Mouse (Mus musculus) testis, adult 10 weeks (tissue): Measurements from ENCODE around the gene Serpinb3a. TPM values are rescaled to one million over a fixed set of nuclear protein-coding genes. Genes with fewer than 3 reads are reported as not detected.

Experiments used
- polyA plus RNA-seq: library from polyadenylated mRNA; stranded (reverse); fragments of 350-450 nt; fragmentation: Illumina TruSeq; extraction: RNeasy Lipid Tissue Mini Kit (QIAGEN cat#74804); gene quantifications from one replicate; pipeline ENCODE4 v1.2.3, GENCODE M21; 2014; ENCODE audit warnings: low read depth, low replicate concordance

Gene Serpinb3a
- not detected for polyA plus RNA-seq

DNA sequence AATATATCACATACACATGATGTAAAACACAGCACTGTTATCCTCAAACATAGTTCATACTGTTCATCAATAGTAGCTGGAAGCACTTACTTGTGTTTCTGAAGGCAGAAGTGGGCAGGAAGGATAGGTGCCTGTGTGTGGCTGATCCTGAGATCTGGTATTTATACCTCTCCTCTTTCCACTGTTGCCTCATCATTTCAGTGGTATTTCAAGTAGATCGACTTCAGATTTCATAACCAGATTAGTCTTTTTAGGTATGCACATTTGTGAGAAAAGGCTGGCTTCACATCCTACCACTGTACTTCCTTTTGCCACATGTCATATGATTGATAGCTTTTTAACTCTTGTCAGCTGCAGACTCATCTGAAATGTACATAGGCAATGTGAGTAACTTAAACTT is at the start of gene Serpinb3a:
Gene Serpinb3a, minus strand, starts transcription at position 101 of the 400 bp plus-strand sequence.

DNA sequence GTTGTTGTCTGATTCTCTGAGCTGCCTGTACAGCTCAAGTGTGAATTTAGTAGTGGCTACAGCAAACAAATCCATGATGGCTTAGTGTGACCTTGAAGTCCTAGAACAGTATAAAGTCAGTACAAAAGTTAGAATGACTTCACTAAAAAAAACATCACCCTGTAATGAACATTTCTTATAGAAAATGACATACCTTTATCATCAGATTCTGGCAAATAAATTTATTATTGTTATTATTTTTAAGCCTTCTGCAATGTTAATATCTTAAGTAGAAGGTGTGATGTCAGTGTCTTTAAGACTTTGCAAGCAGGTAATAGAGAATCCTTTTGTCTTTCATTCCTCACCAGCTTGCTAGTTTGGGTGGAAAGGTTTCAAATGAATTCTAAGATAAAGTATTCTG is 31.3 kb upstream of the Serpinb3a start, which contains the start of gene Serpinb3d:
Gene Serpinb3d, minus strand, starts transcription at position 101 of the 400 bp plus-strand sequence.

Other genes starting within 250 kb of the Serpinb3a start
- gene Serpinb5, start 191.1 kb downstream of the Serpinb3a start, polyA plus RNA-seq = not detected
- gene Serpinb12, start 117.9 kb downstream of the Serpinb3a start, polyA plus RNA-seq = not detected
- not detected for gene Serpinb13, start 71.3 kb downstream of the Serpinb3a start, polyA plus RNA-seq
- gene Serpinb3d, start 31.2 kb upstream of the Serpinb3a start, polyA plus RNA-seq = not detected
- gene Serpinb3b, start 226.1 kb upstream of the Serpinb3a start, polyA plus RNA-seq = not detected
- not detected for gene Serpinb3c, start 226.1 kb upstream of the Serpinb3a start, polyA plus RNA-seq